Mouse (Mus musculus) ES-Bruce4 (cell line): Measurements from ENCODE around the gene Ntf3. TPM values are rescaled to one million over a fixed set of nuclear protein-coding genes. Genes with fewer than 3 reads are reported as not detected.

ENCODE experiments used
- H3K27ac ChIP-seq: 2 replicates; pipeline ENCODE4 v1.5.1; 2012; ENCODE audit warnings: low read length, inconsistent platforms; ENCODE audit not compliant: insufficient read depth
- H3K27me3 ChIP-seq: 2 replicates; pipeline ENCODE4 v1.6.1; 2012; ENCODE audit warnings: mild to moderate bottlenecking, low read length, inconsistent platforms; ENCODE audit not compliant: control insufficient read depth, poor library complexity, insufficient read depth, severe bottlenecking
- H3K36me3 ChIP-seq: 2 replicates; pipeline ENCODE4 v1.6.1; 2012; ENCODE audit warnings: inconsistent platforms, mild to moderate bottlenecking, low read length, moderate library complexity; ENCODE audit not compliant: control insufficient read depth, poor library complexity, insufficient read depth, severe bottlenecking
- H3K4me1 ChIP-seq: one replicate; pipeline ENCODE4 v1.8.1; 2011; ENCODE audit warnings: low read length; ENCODE audit not compliant: control insufficient read depth, insufficient read depth
- H3K4me3 ChIP-seq: 2 replicates; pipeline ENCODE4 v1.5.1; 2011; ENCODE audit warnings: low read depth, mild to moderate bottlenecking, low read length
- H3K9ac ChIP-seq: 2 replicates; pipeline ENCODE4 v1.6.1; 2012; ENCODE audit warnings: low read depth, mild to moderate bottlenecking, inconsistent platforms; ENCODE audit not compliant: poor library complexity, severe bottlenecking
- H3K9me3 ChIP-seq: replicated peaks from 2 replicates; pipeline ENCODE4 v1.6.1; 2012; ENCODE audit warnings: mild to moderate bottlenecking, low read length, inconsistent platforms; ENCODE audit not compliant: control insufficient read depth, poor library complexity, insufficient read depth, severe bottlenecking
- CTCF ChIP-seq: IDR thresholded peaks from one replicate; pipeline ENCODE4 v1.8.1; 2011; ENCODE audit warnings: low read depth, low read length
- EP300 ChIP-seq: IDR thresholded peaks from 2 replicates; pipeline ENCODE4 v1.6.1; 2011; ENCODE audit warnings: low read depth, low read length; ENCODE audit not compliant: insufficient read depth
- POLR2A ChIP-seq: IDR thresholded peaks from one replicate; pipeline ENCODE4 v1.8.1; 2011; ENCODE audit warnings: low read length; ENCODE audit not compliant: insufficient read depth
- polyA plus RNA-seq: library from polyadenylated mRNA; stranded (reverse); fragments of >200 nt; gene quantifications from 2 replicates; pipeline ENCODE4 v1.2.4, GENCODE M21; 2011; ENCODE audit warnings: low read depth; ENCODE audit not compliant: missing spikeins, insufficient read depth, insufficient read length

Ntf3 gene
- polyA plus RNA-seq, 1 experiment = 0.72 TPM

- no peak for TF ChIP-seq CTCF
- no peak for TF ChIP-seq POLR2A
- TF ChIP-seq EP300 = no peak
- Histone ChIP-seq H3K27me3 (no peaks in the 10 kb centered on the region), H3K9ac (no peak overlapping the region), H3K9me3 (no peaks in the 10 kb centered on the region), H3K4me3 (no peak overlapping the region), H3K36me3 (no peaks in the 10 kb centered on the region), H3K27ac (no peak overlapping the region), H3K4me1 (no peaks in the 10 kb centered on the region)
Observed at GRCm38 (mm10) chr6:126194760-126195159, 28.1 kb upstream of the Ntf3 start.

- Histone ChIP-seq H3K27me3 (no peaks in the 10 kb centered on the region), H3K9me3 (no peaks in the 10 kb centered on the region), H3K4me1 (no peaks in the 10 kb centered on the region), H3K27ac (no peak overlapping the region), H3K9ac (no peak overlapping the region), H3K36me3 (no peaks in the 10 kb centered on the region), H3K4me3 (no peak overlapping the region)
- TF ChIP-seq EP300 (no peak), POLR2A (no peak), CTCF (no peak)
Observed at GRCm38 (mm10) chr6:126190218-126190871, 23.6 kb upstream of the Ntf3 start.

DNA sequence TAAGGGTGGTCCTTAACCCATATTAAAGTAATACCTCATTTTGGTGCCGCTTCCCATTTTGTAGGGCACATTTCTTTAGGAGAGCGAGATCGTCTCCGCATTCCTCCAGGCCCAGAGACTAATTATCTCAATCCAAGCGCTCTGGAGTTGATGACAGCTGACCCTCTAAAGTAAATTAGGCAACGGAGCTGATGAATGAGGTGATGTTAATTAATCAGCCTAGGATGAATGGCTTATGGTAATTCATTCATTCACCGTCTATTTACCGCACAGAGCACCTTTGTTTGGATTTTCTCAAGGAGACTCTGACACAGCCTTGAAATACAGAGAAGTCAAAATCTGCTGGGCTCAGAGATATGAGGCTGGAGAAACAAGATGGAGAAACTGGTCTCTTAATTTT is 20.7 kb upstream of the Ntf3 start:
- Histone ChIP-seq H3K4me1 (no peaks in the 10 kb centered on the region), H3K4me3 (no peak overlapping the region), H3K27ac (no peak overlapping the region), H3K36me3 (no peaks in the 10 kb centered on the region), H3K9ac (no peak overlapping the region), H3K9me3 (no peaks in the 10 kb centered on the region), H3K27me3 (no peaks in the 10 kb centered on the region)
- TF ChIP-seq POLR2A = no peak
- no peak for TF ChIP-seq CTCF
- no peak for TF ChIP-seq EP300

- no peaks in the 10 kb centered on the region for H3K27me3 ChIP-seq
- H3K9me3 ChIP-seq = no peaks in the 10 kb centered on the region
- no peak overlapping the region for H3K4me3 ChIP-seq
- H3K9ac ChIP-seq = no peak overlapping the region
- H3K4me1 ChIP-seq = no peaks in the 10 kb centered on the region
- H3K36me3 ChIP-seq = no peaks in the 10 kb centered on the region
- H3K27ac ChIP-seq = no peak overlapping the region
- TF ChIP-seq EP300 (no peak), POLR2A (no peak), CTCF (no peak)
Observed at GRCm38 (mm10) chr6:126186116-126186515, 19.4 kb upstream of the Ntf3 start.

GRCm38 (mm10) chr6:126172071-126172470 is 5.4 kb upstream of the Ntf3 start:
- no peak for TF ChIP-seq POLR2A
- TF ChIP-seq EP300 = no peak
- TF ChIP-seq CTCF = no peak
- no peak overlapping the region for H3K27ac ChIP-seq
- H3K9me3 ChIP-seq = no peaks in the 10 kb centered on the region
- H3K4me1 ChIP-seq = no peaks in the 10 kb centered on the region
- H3K36me3 ChIP-seq = no peaks in the 10 kb centered on the region
- no peak overlapping the region for H3K4me3 ChIP-seq
- no peak overlapping the region for H3K9ac ChIP-seq
- no peaks in the 10 kb centered on the region; the same call in 1 of the 2 replicates for H3K27me3 ChIP-seq

GRCm38 (mm10) chr6:126170772-126171171 is 4.1 kb upstream of the Ntf3 start:
- Histone ChIP-seq H3K4me3 (no peak overlapping the region), H3K27me3 (no peaks in the 10 kb centered on the region; the same call in 1 of the 2 replicates), H3K9me3 (no peaks in the 10 kb centered on the region), H3K4me1 (no peaks in the 10 kb centered on the region), H3K36me3 (no peaks in the 10 kb centered on the region), H3K27ac (no peak overlapping the region), H3K9ac (no peak overlapping the region)
- TF ChIP-seq POLR2A (no peak), EP300 (no peak), CTCF (no peak)
